Mouse (Mus musculus): Measurements from ENCODE around the gene Olfr1417. TPM values are rescaled to one million over a fixed set of nuclear protein-coding genes. Genes with fewer than 3 reads are reported as not detected.

Olfr1417 gene
- total and polyA plus RNA-seq, 3 experiments = not detected

- peaks cover 0 to 18% of the 10 kb centered on the region in 2 experiments; a peak in 2 of 4 replicates for H3K36me3 ChIP-seq (ENCODE audit: control insufficient read depth in 1 of 2, insufficient read depth in 2 of 2, low read length in 2 of 2)
- no peaks in the 10 kb centered on the region for H3K79me2 ChIP-seq (ENCODE audit: control insufficient read depth, insufficient read depth, low read length, poor library complexity)
- peaks cover 11 to 16% of the 10 kb centered on the region in 2 experiments for H3K4me1 ChIP-seq (ENCODE audit: control insufficient read depth in 1 of 2, insufficient read depth in 2 of 2, low read length in 2 of 2)
- no peaks in the 10 kb centered on the region; a peak in 1 of 4 replicates for H3K27me3 ChIP-seq (ENCODE audit: control insufficient read depth in 1 of 2, insufficient read depth in 2 of 2, low read length in 2 of 2)
- H3K27ac ChIP-seq (ENCODE audit: control insufficient read depth, low read depth, low read length) = no peak overlapping the region
- H3K9me3 ChIP-seq (replicated peaks; ENCODE audit: insufficient read depth, low read length) = no peaks in the 10 kb centered on the region
- no peak for DNase-seq (ENCODE audit: low read depth, low spot score)
- no peak overlapping the region for H3K9ac ChIP-seq (ENCODE audit: control insufficient read depth, low read depth, low read length, poor library complexity, severe bottlenecking)
- TF ChIP-seq ELF1 (IDR thresholded peaks at IDR 0.05; ENCODE audit: low read depth, low read length) (no peak), GATA1 (IDR thresholded peaks at IDR 0.05; ENCODE audit: low read depth, low read length) (no peak), ZC3H11A (IDR thresholded peaks at IDR 0.05; ENCODE audit: low read depth, low read length) (no peak), POLR2A (IDR thresholded peaks at IDR 0.05; ENCODE audit: control insufficient read depth in 1 of 2, insufficient read depth in 1 of 2, low read depth in 1 of 2, low read length in 2 of 2, poor library complexity in 1 of 2) (no peak), EP300 (IDR thresholded peaks at IDR 0.05; ENCODE audit: low read depth in 1 of 2, low read length in 2 of 2) (no peak), ZNF384 (IDR thresholded peaks at IDR 0.05; ENCODE audit: low read depth, low read length) (no peak), BHLHE40 (IDR thresholded peaks at IDR 0.05; ENCODE audit: borderline replicate concordance, low read depth, low read length) (no peak), NELFE (IDR thresholded peaks at IDR 0.05; ENCODE audit: low read depth, low read length) (no peak), ETS1 (IDR thresholded peaks at IDR 0.05; ENCODE audit: low read depth, low read length) (no peak), MAFK (IDR thresholded peaks at IDR 0.05; ENCODE audit: borderline replicate concordance, low read depth, low read length) (no peak), SIN3A (IDR thresholded peaks at IDR 0.05; ENCODE audit: low read length) (no peak), POLR2AphosphoS2 (IDR thresholded peaks at IDR 0.05; ENCODE audit: low read length) (no peak), TAL1 (IDR thresholded peaks at IDR 0.05; ENCODE audit: low read length) (no peak), UBTF (IDR thresholded peaks at IDR 0.05; ENCODE audit: borderline replicate concordance, insufficient read depth, low read depth, low read length) (no peak), ZKSCAN1 (IDR thresholded peaks at IDR 0.05; ENCODE audit: low read depth, low read length) (no peak), MXI1 (IDR thresholded peaks at IDR 0.05; ENCODE audit: low read depth, low read length) (no peak), SMC3 (IDR thresholded peaks at IDR 0.05; ENCODE audit: low read depth, low read length) (no peak), MYB (IDR thresholded peaks at IDR 0.05; ENCODE audit: low read depth, low read length) (no peak)
- no peak overlapping the region for H3K4me3 ChIP-seq (ENCODE audit: control insufficient read depth in 1 of 2, insufficient read depth in 1 of 2, low read depth in 2 of 2, low read length in 2 of 2)
Measured at GRCm38 (mm10) chr19:11813649-11814048, 25.4 kb downstream of the Olfr1417 start.

GRCm38 (mm10) chr19:11813136-11813535 lies 25.9 kb downstream of the Olfr1417 start:
- no peak overlapping the region for H3K9ac ChIP-seq (ENCODE audit: control insufficient read depth, low read depth, low read length, poor library complexity, severe bottlenecking)
- H3K36me3 ChIP-seq (ENCODE audit: control insufficient read depth in 1 of 2, insufficient read depth in 2 of 2, low read length in 2 of 2) = peaks cover 0 to 23% of the 10 kb centered on the region in 2 experiments; a peak in 2 of 4 replicates
- TF ChIP-seq ZC3H11A (IDR thresholded peaks at IDR 0.05; ENCODE audit: low read depth, low read length) = no peak
- no peak for TF ChIP-seq POLR2AphosphoS5 (IDR thresholded peaks at IDR 0.05; ENCODE audit: borderline replicate concordance, low read depth, low read length)
- no peak for TF ChIP-seq SIN3A (IDR thresholded peaks at IDR 0.05; ENCODE audit: low read length)
- no peak for TF ChIP-seq ZKSCAN1 (IDR thresholded peaks at IDR 0.05; ENCODE audit: low read depth, low read length)
- H3K27ac ChIP-seq (ENCODE audit: control insufficient read depth, low read depth, low read length) = no peak overlapping the region
- peaks cover 11 to 22% of the 10 kb centered on the region in 2 experiments for H3K4me1 ChIP-seq (ENCODE audit: control insufficient read depth in 1 of 2, insufficient read depth in 2 of 2, low read length in 2 of 2)
- no peak overlapping the region for H3K4me3 ChIP-seq (ENCODE audit: control insufficient read depth in 1 of 2, insufficient read depth in 1 of 2, low read depth in 2 of 2, low read length in 2 of 2)
- no peak for DNase-seq (ENCODE audit: low read depth, low spot score)
- no peaks in the 10 kb centered on the region for H3K79me2 ChIP-seq (ENCODE audit: control insufficient read depth, insufficient read depth, low read length, poor library complexity)
- H3K9me3 ChIP-seq (replicated peaks; ENCODE audit: insufficient read depth, low read length) = no peaks in the 10 kb centered on the region
- no peaks in the 10 kb centered on the region; a peak in 1 of 4 replicates for H3K27me3 ChIP-seq (ENCODE audit: control insufficient read depth in 1 of 2, insufficient read depth in 2 of 2, low read length in 2 of 2)
